Mouse (Mus musculus): ENCODE measurements around the gene Noxo1.
"Not testable (repeated sequence)": the region's sequence is repeated elsewhere in the genome, so short reads cannot be mapped to it uniquely, and the experiment has no call there.

Gene Noxo1

DNA sequence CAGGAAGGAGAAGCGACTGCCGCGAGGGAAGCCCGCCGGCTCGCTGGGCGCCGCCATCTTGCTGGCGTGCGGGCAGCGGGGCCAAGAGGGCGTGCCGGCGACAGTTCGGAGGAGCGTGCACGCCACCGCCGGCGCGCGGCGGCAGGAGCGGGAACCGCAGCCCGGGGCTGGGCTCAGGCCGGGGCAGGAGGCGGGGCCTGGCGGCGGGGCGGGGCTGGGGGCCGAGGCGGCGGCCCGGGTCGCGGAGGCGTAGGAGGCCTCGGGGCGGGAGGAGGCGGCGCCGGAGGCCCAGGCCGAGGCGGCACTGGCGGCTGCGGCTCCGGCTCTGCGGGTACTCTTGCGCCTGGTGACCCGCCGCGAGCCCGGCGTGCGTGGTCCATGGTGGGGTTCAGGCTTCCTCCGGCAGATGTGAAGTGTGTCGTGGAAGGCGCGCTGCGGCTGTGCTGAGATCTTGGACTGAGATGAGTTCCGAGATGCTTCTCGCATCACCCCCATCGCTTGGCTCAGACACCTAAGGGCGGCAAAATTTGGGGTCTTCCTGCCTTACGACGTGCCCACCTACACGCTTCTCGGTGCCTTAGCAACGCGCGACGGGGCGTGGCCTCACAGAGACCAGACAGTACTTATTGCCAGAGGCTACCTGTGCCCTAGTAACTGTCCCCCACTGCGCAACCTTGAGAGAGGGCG lies at the start of gene Noxo1, which contains the start of gene Gfer:
Noxo1 (plus strand) TSS at position 224 of the 687 bp plus-strand sequence.
Gfer (minus strand) TSS at position 146 of the 687 bp plus-strand sequence.
- peak; percentile 77; the same call in 1 of the 2 replicates for ATAC-seq (ENCODE audit: insufficient number of reproducible peaks, low FRiP score, low TSS enrichment)

DNA sequence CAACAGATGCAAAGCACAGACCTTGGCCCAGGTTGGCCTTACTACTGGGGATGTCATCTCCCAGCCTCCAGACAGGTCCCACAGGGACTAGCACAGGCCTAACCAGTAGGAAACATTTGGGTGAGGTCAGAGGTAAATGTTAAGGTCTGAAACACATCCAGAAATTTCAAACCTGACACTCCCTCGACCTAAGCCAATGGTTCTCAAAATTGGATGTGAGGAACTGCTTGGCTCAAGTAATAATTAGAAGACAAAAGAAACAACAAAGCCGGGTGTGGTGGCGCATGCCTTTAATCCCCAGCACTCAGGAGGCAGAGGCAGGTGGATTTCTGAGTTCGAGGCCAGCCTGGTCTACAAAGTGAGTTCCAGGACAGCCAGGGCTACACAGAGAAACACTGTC lies 49.7 kb upstream of the Noxo1 start:
- ATAC-seq (ENCODE audit: insufficient number of reproducible peaks, low FRiP score, low TSS enrichment): no peak

DNA sequence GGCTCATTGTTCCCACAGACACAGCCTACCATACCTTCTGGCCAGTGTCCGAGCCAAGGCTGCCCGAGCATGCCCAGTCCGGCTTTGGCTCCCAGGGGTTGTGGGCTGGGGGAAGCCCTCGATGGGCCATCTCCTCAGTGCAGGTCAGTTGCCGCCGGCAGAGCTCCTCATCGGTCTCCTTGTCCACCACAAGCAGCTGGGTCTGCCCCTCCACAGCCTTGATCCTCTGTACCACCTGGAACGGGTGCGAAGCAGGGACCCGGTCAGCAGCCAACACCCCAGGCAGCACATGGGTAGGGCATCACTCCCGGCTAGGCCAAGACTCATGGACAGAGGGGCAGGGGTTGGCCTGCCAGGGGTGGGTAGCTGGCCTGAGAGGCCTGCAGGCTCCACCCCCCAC lies 48.5 kb upstream of the Noxo1 start:
- no peak for ATAC-seq (ENCODE audit: insufficient number of reproducible peaks, low FRiP score, low TSS enrichment)

DNA sequence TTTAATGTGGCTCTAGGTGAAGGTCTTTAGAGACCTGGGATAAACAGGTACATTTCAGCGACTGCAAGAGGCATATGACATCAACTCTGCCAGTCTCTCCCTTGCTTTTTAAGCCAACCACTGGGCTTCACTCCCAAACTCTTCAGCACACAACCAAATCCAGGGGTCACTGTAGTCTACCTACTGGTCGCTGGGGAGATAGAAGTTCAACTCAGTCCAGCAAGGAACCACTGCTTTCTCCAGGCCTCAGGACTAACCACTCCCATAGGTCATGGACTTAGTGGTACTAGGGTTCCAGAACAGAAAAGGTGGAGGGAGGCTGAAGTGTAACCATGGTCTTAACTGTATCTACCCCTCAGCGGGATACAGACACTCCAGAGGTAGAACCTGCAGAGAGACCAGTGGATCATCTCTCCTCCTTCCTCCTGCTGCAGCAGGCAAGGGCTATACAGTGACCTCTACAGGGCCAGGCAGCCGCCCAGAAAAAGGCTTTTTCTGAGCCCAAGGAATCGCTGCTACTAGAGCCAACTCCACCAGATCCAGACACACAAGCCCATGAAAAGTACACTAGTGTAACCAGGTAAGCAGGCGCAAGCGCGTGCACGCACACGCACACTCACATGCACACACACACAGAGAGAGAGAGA lies 47.2 kb upstream of the Noxo1 start:
- no peak for ATAC-seq (ENCODE audit: insufficient number of reproducible peaks, low FRiP score, low TSS enrichment)

DNA sequence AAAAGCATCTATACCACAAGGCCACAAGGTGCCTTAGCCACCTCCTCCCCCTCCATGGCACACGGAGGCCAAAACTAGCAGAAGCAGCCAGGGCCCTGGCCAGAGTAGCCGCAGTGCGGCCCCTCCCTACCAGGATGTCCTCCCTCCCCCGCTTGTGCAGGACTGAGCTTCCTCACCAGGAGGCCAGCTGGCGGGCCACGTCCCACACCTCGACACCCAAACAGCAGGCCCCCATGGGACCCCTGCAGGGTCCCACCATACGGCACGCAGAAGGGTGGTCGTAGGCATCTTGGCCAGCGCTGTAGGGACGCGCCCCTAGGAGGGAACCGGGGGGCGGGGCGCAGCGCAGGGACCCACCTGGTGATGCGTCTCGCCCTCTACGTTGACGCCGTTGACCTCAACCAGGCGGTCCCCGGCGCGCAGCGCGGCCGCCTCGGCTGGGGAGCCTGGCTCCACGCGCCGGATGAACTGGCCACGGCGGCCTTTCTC lies 46.4 kb upstream of the Noxo1 start:
- peak; percentile 55; the same call in 1 of the 2 replicates for ATAC-seq (ENCODE audit: insufficient number of reproducible peaks, low FRiP score, low TSS enrichment)

DNA sequence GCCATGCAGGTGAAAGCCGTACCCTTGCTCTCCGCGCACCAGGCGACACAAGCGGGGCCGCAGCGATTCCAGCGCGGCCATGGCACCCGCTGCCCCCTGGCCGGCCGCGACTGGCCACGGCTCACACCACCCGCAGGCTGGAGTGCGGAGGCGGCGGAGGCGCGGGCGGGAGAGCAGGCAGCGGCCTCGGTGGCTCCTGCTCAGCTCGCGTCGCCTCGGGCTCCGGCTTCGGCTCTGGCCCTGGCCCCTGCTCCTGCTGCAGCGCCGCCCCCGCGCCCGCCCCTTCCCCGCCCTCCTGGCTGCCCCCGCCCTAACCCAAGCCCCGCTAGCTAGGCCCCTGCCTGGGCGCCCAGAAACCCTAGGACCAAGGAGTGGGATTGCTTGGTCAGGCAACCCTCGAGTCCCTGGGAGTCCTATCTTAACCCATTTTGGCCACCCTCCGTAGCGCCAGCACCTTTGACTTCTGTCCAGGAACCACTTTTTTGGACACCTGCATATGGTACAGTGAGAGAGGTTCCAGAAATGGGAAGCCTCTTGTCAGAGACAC lies 45.9 kb upstream of the Noxo1 start, which contains the start of gene Slc9a3r2:
Slc9a3r2 (minus strand) TSS at position 258 of the 547 bp plus-strand sequence.
- peak; percentile 15; the same call in 1 of the 2 replicates for ATAC-seq (ENCODE audit: insufficient number of reproducible peaks, low FRiP score, low TSS enrichment)

DNA sequence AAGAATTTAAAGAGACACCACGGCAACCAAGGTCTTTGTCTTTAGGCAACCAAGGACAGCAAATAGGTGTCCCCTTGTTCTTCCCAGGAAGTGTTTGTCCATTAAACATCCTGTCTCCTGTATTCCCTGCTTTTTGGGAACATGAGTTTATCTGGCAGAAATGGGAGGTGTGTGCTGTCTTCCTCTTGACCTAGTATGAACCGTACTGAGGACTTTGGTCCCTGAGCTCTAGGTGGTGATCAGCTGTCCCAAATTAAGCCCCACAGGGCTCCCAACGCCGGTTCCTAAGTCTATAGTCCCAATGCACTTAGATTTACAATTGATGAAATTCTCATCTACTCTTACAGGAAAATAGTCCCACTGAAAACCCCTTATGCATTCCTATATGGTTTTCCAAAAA lies 45.3 kb upstream of the Noxo1 start:
- no peak for ATAC-seq (ENCODE audit: insufficient number of reproducible peaks, low FRiP score, low TSS enrichment)

DNA sequence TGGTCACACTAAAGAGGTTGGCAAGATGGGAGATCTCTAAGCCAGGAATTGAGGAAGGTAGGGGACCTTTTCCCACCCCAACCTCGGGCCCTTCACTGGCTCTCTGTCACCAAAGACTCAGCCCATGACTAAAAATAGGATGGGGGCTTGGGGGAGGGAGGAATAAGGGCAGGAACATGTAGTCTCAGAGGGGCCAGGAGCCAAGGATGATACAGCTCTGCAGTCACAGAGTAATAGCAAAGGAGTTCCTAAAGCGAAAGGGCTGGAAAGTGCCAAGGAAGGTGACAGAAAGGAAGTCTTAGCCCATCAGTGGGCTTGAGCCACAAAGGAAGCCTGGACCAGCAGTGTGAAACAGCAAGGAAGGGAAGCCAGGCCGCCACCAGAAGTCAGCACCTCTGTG lies 44.2 kb upstream of the Noxo1 start:
- no peak for ATAC-seq (ENCODE audit: insufficient number of reproducible peaks, low FRiP score, low TSS enrichment)

DNA sequence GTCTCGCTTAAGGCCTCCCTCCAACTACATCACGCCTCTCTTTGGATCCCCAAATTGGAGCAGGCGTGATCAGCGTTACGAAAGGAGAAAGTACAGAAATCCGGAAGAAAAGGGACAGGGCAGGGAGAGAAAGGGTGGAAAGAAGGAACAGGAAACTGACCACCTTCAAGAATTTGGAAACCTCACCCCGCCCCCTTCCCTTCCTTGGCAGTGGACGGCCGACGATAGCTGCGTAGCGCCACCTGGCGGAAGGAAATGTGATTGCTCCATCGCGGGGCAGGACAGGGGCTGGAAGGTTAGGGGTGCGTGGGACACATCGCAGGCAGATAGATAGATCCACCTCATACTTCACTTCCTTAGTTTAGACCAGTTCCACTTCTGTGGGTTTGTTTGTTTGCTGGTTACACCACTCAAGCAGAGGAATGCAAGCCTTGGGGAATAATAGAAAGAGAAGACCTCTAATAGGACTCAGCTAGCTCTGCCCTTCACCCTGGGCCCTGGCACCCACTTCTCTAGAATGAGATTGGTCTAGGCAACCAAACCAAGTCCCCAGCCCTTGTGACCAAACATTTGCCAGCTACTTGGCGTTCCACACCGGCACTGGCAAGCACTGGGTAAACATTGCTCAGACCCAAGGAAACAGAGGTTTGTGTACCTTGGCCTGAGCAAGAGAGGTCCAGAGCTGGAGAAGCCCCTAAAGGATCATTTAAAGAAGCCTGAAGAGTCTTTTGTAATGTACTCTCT lies 41.9 kb upstream of the Noxo1 start:
- ATAC-seq (ENCODE audit: insufficient number of reproducible peaks, low FRiP score, low TSS enrichment): no peak

DNA sequence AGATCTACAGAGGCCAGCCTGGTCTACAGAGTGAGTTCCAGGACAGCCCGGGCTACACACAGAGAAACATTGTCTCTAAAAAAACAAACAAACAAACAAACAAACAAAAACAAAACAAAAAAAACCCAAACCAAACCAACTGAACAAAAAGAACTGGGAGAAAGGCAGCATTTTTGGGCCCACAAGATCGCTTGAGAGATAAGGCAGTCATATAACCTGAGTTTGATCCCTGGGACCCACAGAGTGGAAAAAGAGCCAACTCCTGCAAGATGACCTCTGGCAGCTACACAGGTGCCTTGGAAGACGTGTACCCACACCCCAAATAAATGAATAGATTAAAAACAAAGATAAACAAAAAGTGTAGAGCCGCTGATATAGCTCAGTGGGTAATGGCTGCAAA lies 41.1 kb upstream of the Noxo1 start:
- ATAC-seq (ENCODE audit: insufficient number of reproducible peaks, low FRiP score, low TSS enrichment): no peak

DNA sequence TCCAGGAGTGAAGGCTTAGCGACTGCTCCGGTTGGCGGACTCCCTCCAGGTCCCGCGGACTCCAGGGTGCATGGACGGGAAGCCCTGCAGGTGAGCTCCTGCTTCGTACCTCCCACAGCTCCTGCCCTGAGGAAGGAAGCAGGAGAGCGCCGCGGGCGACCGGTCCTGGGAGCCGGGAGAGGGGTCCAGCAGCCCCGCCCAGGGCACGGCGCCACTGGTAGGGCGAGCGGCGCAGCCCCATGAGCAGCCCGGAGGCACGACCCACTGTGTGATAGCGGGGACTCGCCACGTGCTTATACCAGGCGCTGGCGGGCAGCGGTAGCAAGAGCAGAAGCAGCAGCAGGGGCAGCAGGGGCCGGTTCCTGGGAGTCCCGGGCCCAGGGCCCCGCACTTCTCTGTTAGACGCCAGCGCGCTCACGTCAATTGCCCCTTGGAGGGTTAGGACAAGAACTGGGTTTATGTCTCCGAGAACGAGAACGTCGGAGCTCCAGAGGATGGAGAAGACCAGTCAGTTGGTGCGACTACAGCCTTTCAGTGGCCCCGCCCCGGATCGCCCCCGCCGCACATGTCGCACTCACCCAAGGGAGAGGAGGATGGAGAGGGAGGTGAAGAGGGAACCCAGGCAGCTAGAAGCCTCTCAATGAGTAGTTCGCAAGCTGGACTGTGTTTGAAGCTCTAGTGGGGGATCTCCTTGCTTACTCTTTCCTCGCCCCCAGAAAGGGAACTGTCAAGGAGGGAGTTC lies 37.8 kb upstream of the Noxo1 start, which contains the start of gene Npw:
Npw (minus strand) TSS at position 441 of the 742 bp plus-strand sequence.
- no peak for ATAC-seq (ENCODE audit: insufficient number of reproducible peaks, low FRiP score, low TSS enrichment)

DNA sequence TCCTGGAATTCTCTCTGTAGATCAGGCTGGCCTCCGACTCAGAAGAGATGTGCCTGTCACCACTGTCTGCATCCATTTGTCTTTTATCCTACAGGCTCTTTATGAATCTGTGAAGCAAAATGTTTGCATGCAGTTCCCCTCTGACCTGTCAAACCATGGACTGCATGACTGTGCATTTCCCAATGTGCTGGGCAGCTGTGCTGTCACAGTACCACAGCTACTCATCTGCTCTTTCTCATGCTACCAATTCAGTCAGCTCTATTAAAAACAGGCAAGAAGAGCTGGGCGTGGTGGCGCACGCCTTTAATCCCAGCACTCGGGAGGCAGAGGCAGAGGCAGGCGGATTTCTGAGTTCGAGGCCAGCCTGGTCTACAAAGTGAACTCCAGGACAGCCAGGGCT lies 29.0 kb upstream of the Noxo1 start:
- not testable (repeated sequence) for ATAC-seq (ENCODE audit: insufficient number of reproducible peaks, low FRiP score, low TSS enrichment)

DNA sequence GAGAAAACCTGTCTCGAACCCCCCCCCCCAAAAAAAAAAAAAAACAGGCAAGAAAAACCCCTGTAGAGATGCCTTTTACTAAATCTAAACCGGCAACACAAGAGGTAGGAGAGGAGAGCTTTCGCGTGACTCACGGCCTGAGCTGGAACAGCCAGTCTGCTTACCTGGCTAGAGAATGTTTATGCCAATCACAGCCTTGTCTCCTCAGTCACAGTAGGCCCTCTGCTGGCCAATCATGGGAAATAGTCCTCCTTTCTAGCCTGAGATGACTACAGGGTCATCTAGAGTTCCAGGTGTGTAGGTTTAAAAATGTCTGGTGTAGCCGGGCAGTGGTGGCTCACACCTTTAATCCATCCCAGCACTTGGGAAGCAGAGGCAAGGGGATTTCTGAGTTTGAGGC lies 28.6 kb upstream of the Noxo1 start:
- 0 out of 2 replicates have a peak, but pooled peaks have one; percentile 31 for ATAC-seq (ENCODE audit: insufficient number of reproducible peaks, low FRiP score, low TSS enrichment)

DNA sequence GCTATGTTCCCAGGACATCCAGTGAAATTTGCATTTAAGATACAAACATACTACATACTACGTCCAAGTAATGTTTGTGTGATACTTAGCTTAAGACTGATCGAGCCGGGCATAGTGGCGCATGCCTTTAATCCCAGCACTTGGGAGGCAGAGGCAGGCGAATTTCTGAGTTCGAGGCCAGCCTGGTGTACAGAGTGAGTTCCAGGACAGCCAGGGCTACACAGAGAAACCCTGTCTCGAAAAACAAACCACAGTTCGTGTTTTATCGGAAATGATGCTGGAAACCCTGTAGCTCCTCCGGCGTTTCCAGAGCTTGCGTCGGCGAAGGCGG lies 26.9 kb upstream of the Noxo1 start:
- ATAC-seq (ENCODE audit: insufficient number of reproducible peaks, low FRiP score, low TSS enrichment): not testable (repeated sequence)

DNA sequence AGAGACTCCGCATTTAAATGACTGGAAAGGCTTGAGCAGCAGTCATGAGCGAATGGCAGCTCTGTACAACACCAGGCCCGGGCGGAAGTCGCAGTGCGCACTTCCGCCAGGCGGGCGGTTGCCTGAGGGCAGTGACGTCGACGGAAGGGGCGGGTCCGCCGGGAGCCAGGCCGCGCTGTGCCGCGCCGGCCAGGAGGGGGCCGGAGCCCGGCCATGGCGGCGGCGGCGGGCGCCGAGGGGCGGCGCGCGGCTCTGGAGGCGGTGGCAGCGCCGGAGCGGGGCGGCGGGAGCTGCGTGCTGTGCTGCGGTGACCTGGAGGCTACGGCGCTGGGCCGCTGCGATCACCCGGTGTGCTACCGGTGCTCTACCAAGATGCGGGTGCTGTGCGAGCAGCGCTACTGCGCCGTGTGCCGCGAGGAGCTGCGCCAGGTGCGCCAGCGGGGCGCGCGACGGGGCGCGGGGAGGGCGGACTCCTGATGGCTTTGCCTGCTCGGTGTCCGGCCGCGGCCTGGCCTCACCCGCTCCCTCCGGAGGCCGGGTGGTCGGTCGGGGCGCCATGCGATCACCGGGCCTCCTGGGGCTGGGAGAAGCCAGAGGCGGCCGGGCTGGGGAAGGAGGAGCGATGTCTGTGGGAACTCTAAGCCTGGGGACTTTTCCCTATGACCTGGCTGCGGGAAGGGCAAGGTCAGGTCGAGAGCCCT lies 26.3 kb upstream of the Noxo1 start, which contains the start of gene Zfp598:
Zfp598 (plus strand) TSS at position 143 of the 701 bp plus-strand sequence.
- ATAC-seq (ENCODE audit: insufficient number of reproducible peaks, low FRiP score, low TSS enrichment): peak; percentile 89; the same call in 1 of the 2 replicates

DNA sequence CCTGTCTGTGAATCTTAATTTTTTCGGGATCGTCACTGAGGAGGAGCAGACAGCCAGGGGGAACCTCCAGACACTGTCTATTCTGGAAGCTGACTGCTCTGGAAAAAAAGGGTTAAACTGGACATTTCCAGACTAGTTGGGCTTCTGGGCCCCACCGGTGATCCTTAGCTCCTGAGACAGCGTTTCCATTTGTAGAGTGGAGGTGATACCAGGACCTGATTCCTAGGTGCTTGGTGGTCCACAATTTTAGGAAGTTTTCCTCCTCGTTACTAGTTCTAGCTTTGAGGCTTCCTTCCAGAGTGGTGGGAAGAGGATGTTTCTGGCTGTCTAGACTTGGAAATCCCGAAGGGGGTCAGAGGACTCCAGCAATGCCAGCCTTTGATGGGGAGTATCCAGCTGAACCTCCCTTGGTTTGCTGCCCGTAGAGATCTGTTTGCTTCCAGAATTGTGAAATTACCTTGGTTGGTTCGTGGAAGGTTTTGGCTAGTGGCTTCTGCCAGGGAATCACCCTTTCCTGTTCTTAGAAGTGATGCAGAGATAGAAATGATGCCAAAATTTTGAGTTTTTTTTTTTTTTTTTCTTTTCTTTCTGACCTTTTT lies 25.7 kb upstream of the Noxo1 start:
- ATAC-seq (ENCODE audit: insufficient number of reproducible peaks, low FRiP score, low TSS enrichment): no peak

DNA sequence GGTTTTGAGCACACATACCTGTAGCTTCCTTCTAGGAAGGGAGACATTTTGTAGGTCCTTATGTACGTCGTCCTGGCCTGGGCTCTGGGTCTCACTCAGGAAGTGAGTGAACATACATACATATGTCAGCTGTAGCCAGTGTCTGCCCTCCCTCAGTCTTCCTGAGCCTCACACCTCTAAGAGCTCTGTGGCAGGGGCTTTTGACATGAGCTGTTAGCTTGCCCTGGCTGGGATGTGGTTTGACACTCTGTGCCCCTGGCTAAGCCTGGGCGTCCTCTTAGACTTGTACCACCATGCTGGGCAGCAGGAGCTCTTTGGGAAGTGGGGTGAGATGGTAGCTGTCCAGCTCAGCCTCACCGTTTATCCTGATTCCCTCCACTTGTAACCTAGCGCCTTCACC lies 24.7 kb upstream of the Noxo1 start:
- ATAC-seq (ENCODE audit: insufficient number of reproducible peaks, low FRiP score, low TSS enrichment): no peak

DNA sequence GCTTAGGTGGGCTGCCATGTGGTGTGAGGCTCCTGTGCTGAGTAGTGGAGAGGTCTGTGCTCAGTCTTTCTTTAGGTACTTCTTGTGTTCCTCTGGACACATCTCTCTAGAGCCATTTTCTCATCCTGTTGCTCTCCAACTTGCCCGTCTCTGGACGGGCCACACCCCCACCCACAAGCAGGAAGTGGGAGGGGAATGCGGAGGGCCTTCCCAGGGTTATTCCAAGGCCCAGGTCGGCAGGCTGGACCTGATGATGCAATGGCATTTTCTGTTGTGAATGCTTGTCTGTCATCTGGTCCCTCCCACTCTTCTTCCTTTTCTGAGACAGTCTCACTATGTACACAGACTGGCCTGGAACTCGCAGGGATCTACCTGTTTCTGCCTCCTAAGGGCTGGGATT lies 23.9 kb upstream of the Noxo1 start:
- no peak for ATAC-seq (ENCODE audit: insufficient number of reproducible peaks, low FRiP score, low TSS enrichment)

DNA sequence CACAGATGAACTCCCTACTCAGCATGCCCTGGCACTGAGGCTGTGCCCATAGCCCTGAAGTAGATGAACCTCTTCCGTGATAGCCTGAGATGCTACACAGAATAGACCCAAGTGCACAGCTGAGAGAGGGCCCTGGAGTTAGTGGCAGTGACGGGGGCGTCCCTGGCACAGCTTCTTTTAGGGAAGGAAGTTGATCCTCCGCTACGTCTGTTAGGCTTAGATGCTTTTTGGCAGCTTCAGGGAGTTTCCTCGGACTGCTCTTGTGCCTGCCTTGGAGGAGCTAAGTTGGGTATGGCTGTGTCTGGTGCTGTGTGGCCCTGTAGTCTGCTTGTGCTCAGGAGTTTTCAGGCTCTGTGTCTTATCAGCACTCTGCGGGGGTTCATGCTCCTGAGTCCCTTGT lies 21.8 kb upstream of the Noxo1 start:
- no peak for ATAC-seq (ENCODE audit: insufficient number of reproducible peaks, low FRiP score, low TSS enrichment)

Measured in cerebellum, adult (tissue).